Mouse (Mus musculus) neural tube, embryonic 10.5 days (tissue): ENCODE results near the gene Cstf3.
"Not testable (repeated sequence)": the region's sequence is repeated elsewhere in the genome, so short reads cannot be mapped to it uniquely, and the experiment has no call there.

Experiments used
- DNase-seq: peaks from one replicate; pipeline ENCODE4 v3.0.0-alpha.2; 2017; ENCODE audit warnings: low spot score; ENCODE audit errors: extremely low spot score

Cstf3 gene

GRCm38 (mm10) chr2:104590068-104590828, at the start of gene Cstf3:
Cstf3 (plus strand) TSS chr2:104590523.
- peak; percentile 99 for DNase-seq

- DNase-seq = not testable (repeated sequence)
Measured at GRCm38 (mm10) chr2:104556711-104557110, 33.6 kb upstream of the Cstf3 start.

- DNase-seq = no peak
Measured at GRCm38 (mm10) chr2:104557722-104558121, 32.6 kb upstream of the Cstf3 start.

- no peak for DNase-seq
Measured at GRCm38 (mm10) chr2:104558326-104558725, 32.0 kb upstream of the Cstf3 start.

- DNase-seq = no peak
Measured at GRCm38 (mm10) chr2:104558938-104559337, 31.4 kb upstream of the Cstf3 start.

- DNase-seq = no peak
Measured at GRCm38 (mm10) chr2:104559591-104560380, 30.5 kb upstream of the Cstf3 start.

- no peak for DNase-seq
Measured at GRCm38 (mm10) chr2:104561386-104561785, 28.9 kb upstream of the Cstf3 start.

- no peak for DNase-seq
Measured at GRCm38 (mm10) chr2:104561986-104562532, 28.3 kb upstream of the Cstf3 start.

- DNase-seq = no peak
Measured at GRCm38 (mm10) chr2:104572066-104572465, 18.3 kb upstream of the Cstf3 start.

- no peak for DNase-seq
Measured at GRCm38 (mm10) chr2:104576216-104576615, 14.1 kb upstream of the Cstf3 start.

- no peak for DNase-seq
Measured at GRCm38 (mm10) chr2:104578021-104578420, 12.3 kb upstream of the Cstf3 start.

GRCm38 (mm10) chr2:104578836-104579604, 11.3 kb upstream of the Cstf3 start:
- no peak for DNase-seq

GRCm38 (mm10) chr2:104579784-104580446, 10.4 kb upstream of the Cstf3 start:
- no peak for DNase-seq

GRCm38 (mm10) chr2:104581281-104581879, 8.9 kb upstream of the Cstf3 start:
- DNase-seq = no peak

- no peak for DNase-seq
Measured at GRCm38 (mm10) chr2:104583032-104583431, 7.3 kb upstream of the Cstf3 start.

GRCm38 (mm10) chr2:104584226-104584625, 6.1 kb upstream of the Cstf3 start:
- no peak for DNase-seq

- DNase-seq = no peak
Measured at GRCm38 (mm10) chr2:104585645-104586044, 4.7 kb upstream of the Cstf3 start.

GRCm38 (mm10) chr2:104588552-104588951, 1.8 kb upstream of the Cstf3 start:
- no peak for DNase-seq

- no peak for DNase-seq
Measured at GRCm38 (mm10) chr2:104590829-104591117, 450 bp downstream of the Cstf3 start.

- DNase-seq = no peak
Measured at GRCm38 (mm10) chr2:104591141-104591540, 818 bp downstream of the Cstf3 start.

- no peak for DNase-seq
Measured at GRCm38 (mm10) chr2:104595063-104595462, 4.7 kb downstream of the Cstf3 start.
